Mouse (Mus musculus) spleen, adult 2 months (tissue): ENCODE results near the gene Smad6.

Experiments
- CTCF ChIP-seq: fragments of 200-500 bp; IDR thresholded peaks from 2 replicates; pipeline ENCODE4 v1.5.1; 2011; ENCODE audit warnings: mild to moderate bottlenecking, inconsistent platforms; ENCODE audit not compliant: insufficient read depth, insufficient read length, insufficient replicate concordance; ENCODE audit errors: extremely low read depth
- POLR2A ChIP-seq: fragments of 200-500 bp; IDR thresholded peaks from 2 replicates; pipeline ENCODE4 v1.6.1; 2011; ENCODE audit warnings: low read depth, low read length, inconsistent platforms

DNA sequence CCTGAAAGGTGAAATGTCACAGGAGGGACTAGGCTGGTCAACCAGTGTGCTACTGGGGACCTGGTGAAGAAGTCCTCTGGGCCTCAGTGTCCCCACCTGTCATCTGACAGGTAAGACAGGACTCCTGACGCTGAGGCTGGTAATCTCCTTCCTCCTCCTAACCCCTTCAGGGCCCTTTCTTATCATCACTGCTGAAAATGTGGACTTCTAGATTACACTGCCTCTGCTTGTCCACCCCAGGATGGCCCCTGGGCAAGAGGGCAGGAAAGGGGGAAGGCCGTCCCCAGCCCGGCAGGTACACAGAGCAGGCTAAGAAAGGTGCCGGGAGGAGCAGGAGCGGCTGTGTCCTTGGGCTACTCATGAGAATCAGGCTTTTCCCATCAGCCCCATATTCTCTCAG lies 48.8 kb upstream of the Smad6 start:
- TF ChIP-seq POLR2A (no peak), CTCF (no peak)
